Mouse (Mus musculus): ENCODE data around the gene Pdcd7.

GRCm38 (mm10) chr9:65356561-65356960 is 10.7 kb downstream of the Pdcd7 start:
- TF ChIP-seq EP300 (IDR thresholded peaks at IDR 0.05; ENCODE audit: low read depth), result no peak
- TF ChIP-seq CTCF (IDR thresholded peaks at IDR 0.05; ENCODE audit: low read depth), result no peak

Measured in liver, postnatal 0 days (tissue).